Mouse (Mus musculus): Measurements from ENCODE around the gene Chrna10. TPM values are rescaled to one million over a fixed set of nuclear protein-coding genes. Genes with fewer than 3 reads are reported as not detected.
A peak's percentile ranks its signal among the peaks of the same experiment; 100 is the strongest.

Gene Chrna10
- polyA plus RNA-seq, 1 experiment from 2014 or later = not detected

DNA sequence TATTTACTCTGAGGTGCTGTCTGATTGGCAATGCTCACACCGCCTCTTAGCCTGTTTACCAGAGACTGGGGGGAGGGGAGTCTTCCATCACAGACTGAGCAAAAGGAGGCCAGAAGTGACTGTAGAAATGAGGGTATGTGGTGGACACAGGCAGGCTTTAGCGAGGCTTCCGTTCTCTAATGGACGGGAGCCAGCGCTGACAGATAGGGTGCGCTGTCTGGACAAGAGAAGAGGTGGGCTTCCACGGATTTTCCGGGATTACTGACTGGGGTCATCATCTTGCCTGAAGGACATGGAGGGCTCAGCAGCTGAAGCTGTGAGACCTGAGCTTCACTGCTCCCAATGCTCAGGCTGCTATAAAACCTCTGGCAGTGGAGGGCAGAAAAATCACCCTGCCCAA, 14.4 kb downstream of the Chrna10 start:
- no peak overlapping the region for H3K4me2 ChIP-seq (ENCODE audit: low read length)
- no peaks in the 10 kb centered on the region for H3K9me3 ChIP-seq (ENCODE audit: control insufficient read depth, low read length)
- no peaks in the 10 kb centered on the region for H3K27me3 ChIP-seq (ENCODE audit: control insufficient read depth, insufficient read depth, low read length)
- no peaks in the 10 kb centered on the region for H3K36me3 ChIP-seq (ENCODE audit: control insufficient read depth, insufficient read depth, low read length)
- peaks cover 39 to 43% of the 10 kb centered on the region in 2 experiments for H3K4me1 ChIP-seq (ENCODE audit: control insufficient read depth in 2 of 2, insufficient read depth in 2 of 2, low read length in 2 of 2)
- WGBS = 41% methylated on average over 8 of the region's 8 CpGs
- no peak overlapping the region for H3K4me3 ChIP-seq (ENCODE audit: control insufficient read depth in 1 of 2, insufficient read depth in 1 of 2, low read depth in 1 of 2, low read length in 2 of 2)
- H3K9ac ChIP-seq (ENCODE audit: low read length) = no peak overlapping the region; the same call in 1 of the 2 replicates
- H3K27ac ChIP-seq (replicated peaks in 1 of 2; ENCODE audit: control insufficient read depth in 1 of 2, insufficient read depth in 1 of 2, low read depth in 2 of 2, low read length in 2 of 2) = no peak overlapping the region; a peak in 1 of 4 replicates
- no peak for ATAC-seq (ENCODE audit: insufficient number of reproducible peaks, insufficient read depth, low FRiP score, low read depth)

- H3K9me3 ChIP-seq (ENCODE audit: control insufficient read depth, low read length) = no peaks in the 10 kb centered on the region
- H3K4me2 ChIP-seq (ENCODE audit: low read length) = peak within 1 kb of the TSS; percentile 75
- peak within 1 kb of the TSS in 1 of 2 experiments; percentile 24; a peak in 1 of 4 replicates for H3K27ac ChIP-seq (replicated peaks in 1 of 2; ENCODE audit: control insufficient read depth in 1 of 2, insufficient read depth in 1 of 2, low read depth in 2 of 2, low read length in 2 of 2)
- no peaks in the 10 kb centered on the region for H3K36me3 ChIP-seq (ENCODE audit: control insufficient read depth, insufficient read depth, low read length)
- no peaks in the 10 kb centered on the region for H3K27me3 ChIP-seq (ENCODE audit: control insufficient read depth, insufficient read depth, low read length)
- H3K4me1 ChIP-seq (ENCODE audit: control insufficient read depth in 2 of 2, insufficient read depth in 2 of 2, low read length in 2 of 2) = peaks cover 32 to 35% of the 10 kb centered on the region in 2 experiments
- 0 out of 4 replicates have a peak within 1 kb of the TSS, but pooled peaks of 1 of the 2 experiments have one; percentile 30 for H3K4me3 ChIP-seq (ENCODE audit: control insufficient read depth in 1 of 2, insufficient read depth in 1 of 2, low read depth in 1 of 2, low read length in 2 of 2)
- 40% methylated on average over 5 of the region's 5 CpGs for WGBS
- no peak for ATAC-seq (ENCODE audit: insufficient number of reproducible peaks, insufficient read depth, low FRiP score, low read depth)
- H3K9ac ChIP-seq (ENCODE audit: low read length) = peak within 1 kb of the TSS; percentile 11; the same call in 1 of the 2 replicates
Observed at GRCm38 (mm10) chr7:102101487-102101886, 15.1 kb downstream of the Chrna10 start, which contains the start of gene Art1. Gene Art1 (plus strand): TSS chr7:102101743.

- Histone ChIP-seq H3K36me3 (ENCODE audit: control insufficient read depth, insufficient read depth, low read length) (0 out of 2 replicates have a peak, but pooled peaks cover 2% of the 10 kb centered on the region), H3K4me1 (ENCODE audit: control insufficient read depth in 2 of 2, insufficient read depth in 2 of 2, low read length in 2 of 2) (peaks cover 29 to 33% of the 10 kb centered on the region in 2 experiments), H3K4me2 (ENCODE audit: low read length) (peak overlapping the region; percentile 75; the same call in 1 of the 2 replicates), H3K9me3 (ENCODE audit: control insufficient read depth, low read length) (no peaks in the 10 kb centered on the region), H3K4me3 (ENCODE audit: control insufficient read depth in 1 of 2, insufficient read depth in 1 of 2, low read depth in 1 of 2, low read length in 2 of 2) (no peak overlapping the region), H3K9ac (ENCODE audit: low read length) (peak overlapping the region; percentile 11; the same call in 1 of the 2 replicates), H3K27me3 (ENCODE audit: control insufficient read depth, insufficient read depth, low read length) (no peaks in the 10 kb centered on the region), H3K27ac (replicated peaks in 1 of 2; ENCODE audit: control insufficient read depth in 1 of 2, insufficient read depth in 1 of 2, low read depth in 2 of 2, low read length in 2 of 2) (0 out of 4 replicates have a peak overlapping the region, but pooled peaks of 1 of the 2 experiments have one; percentile 24)
- 61% methylated on average over 5 of the region's 5 CpGs for WGBS
- no peak for ATAC-seq (ENCODE audit: insufficient number of reproducible peaks, insufficient read depth, low FRiP score, low read depth)
Observed at GRCm38 (mm10) chr7:102100868-102101267, 15.8 kb downstream of the Chrna10 start.

GRCm38 (mm10) chr7:102099760-102100661, 16.6 kb downstream of the Chrna10 start:
- peak overlapping the region; percentile 75 for H3K4me2 ChIP-seq (ENCODE audit: low read length)
- no peaks in the 10 kb centered on the region for H3K9me3 ChIP-seq (ENCODE audit: control insufficient read depth, low read length)
- H3K36me3 ChIP-seq (ENCODE audit: control insufficient read depth, insufficient read depth, low read length) = 0 out of 2 replicates have a peak, but pooled peaks cover 6% of the 10 kb centered on the region
- 2% methylated on average over 30 of the region's 30 CpGs for WGBS
- peak; percentile 54 for ATAC-seq (ENCODE audit: insufficient number of reproducible peaks, insufficient read depth, low FRiP score, low read depth)
- peak overlapping the region; percentile 44 for H3K9ac ChIP-seq (ENCODE audit: low read length)
- H3K4me3 ChIP-seq (ENCODE audit: control insufficient read depth in 1 of 2, insufficient read depth in 1 of 2, low read depth in 1 of 2, low read length in 2 of 2) = peak overlapping the region; percentile 30 to 31
- H3K27me3 ChIP-seq (ENCODE audit: control insufficient read depth, insufficient read depth, low read length) = no peaks in the 10 kb centered on the region
- peak overlapping the region; percentile 2 to 24; a peak in 1 of 4 replicates for H3K27ac ChIP-seq (replicated peaks in 1 of 2; ENCODE audit: control insufficient read depth in 1 of 2, insufficient read depth in 1 of 2, low read depth in 2 of 2, low read length in 2 of 2)
- peaks cover 29 to 33% of the 10 kb centered on the region in 2 experiments for H3K4me1 ChIP-seq (ENCODE audit: control insufficient read depth in 2 of 2, insufficient read depth in 2 of 2, low read length in 2 of 2)

- WGBS = 85% methylated on average over 4 of the region's 4 CpGs
- Histone ChIP-seq H3K4me1 (ENCODE audit: control insufficient read depth in 2 of 2, insufficient read depth in 2 of 2, low read length in 2 of 2) (no peaks in the 10 kb centered on the region), H3K4me2 (ENCODE audit: low read length) (no peak overlapping the region), H3K9ac (ENCODE audit: low read length) (no peak overlapping the region), H3K36me3 (ENCODE audit: control insufficient read depth, insufficient read depth, low read length) (peaks cover 57% of the 10 kb centered on the region), H3K27ac (replicated peaks in 1 of 2; ENCODE audit: control insufficient read depth in 1 of 2, insufficient read depth in 1 of 2, low read depth in 2 of 2, low read length in 2 of 2) (no peak overlapping the region), H3K9me3 (ENCODE audit: control insufficient read depth, low read length) (0 out of 2 replicates have a peak, but pooled peaks cover 5% of the 10 kb centered on the region), H3K27me3 (ENCODE audit: control insufficient read depth, insufficient read depth, low read length) (no peaks in the 10 kb centered on the region), H3K4me3 (ENCODE audit: control insufficient read depth in 1 of 2, insufficient read depth in 1 of 2, low read depth in 1 of 2, low read length in 2 of 2) (no peak overlapping the region)
- ATAC-seq (ENCODE audit: insufficient number of reproducible peaks, insufficient read depth, low FRiP score, low read depth) = no peak
Observed at GRCm38 (mm10) chr7:102087336-102087735, 29.3 kb downstream of the Chrna10 start.

DNA sequence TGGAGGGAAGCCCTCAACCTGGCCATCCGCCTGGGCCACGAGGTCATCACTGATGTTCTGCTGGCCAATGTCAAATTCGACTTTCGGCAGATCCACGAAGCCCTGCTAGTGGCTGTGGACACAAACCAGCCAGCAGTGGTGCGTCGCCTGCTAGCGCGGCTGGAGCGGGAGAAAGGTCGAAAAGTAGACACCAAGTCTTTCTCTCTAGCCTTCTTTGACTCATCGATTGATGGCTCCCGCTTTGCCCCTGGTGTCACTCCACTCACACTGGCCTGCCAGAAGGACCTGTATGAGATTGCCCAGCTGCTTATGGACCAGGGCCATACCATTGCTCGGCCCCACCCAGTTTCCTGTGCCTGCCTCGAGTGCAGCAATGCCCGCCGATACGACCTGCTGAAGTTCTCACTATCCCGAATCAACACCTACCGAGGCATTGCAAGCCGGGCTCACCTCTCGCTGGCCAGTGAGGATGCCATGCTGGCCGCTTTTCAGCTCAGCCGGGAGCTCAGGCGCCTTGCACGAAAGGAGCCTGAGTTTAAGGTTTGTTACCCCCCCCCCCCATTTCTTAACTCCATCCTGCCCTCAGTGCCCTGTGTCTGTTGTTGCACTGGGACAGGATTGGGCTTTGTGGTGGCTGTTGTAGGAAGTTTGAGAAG, 32.5 kb downstream of the Chrna10 start:
- Histone ChIP-seq H3K4me1 (ENCODE audit: control insufficient read depth in 2 of 2, insufficient read depth in 2 of 2, low read length in 2 of 2) (no peaks in the 10 kb centered on the region), H3K27ac (replicated peaks in 1 of 2; ENCODE audit: control insufficient read depth in 1 of 2, insufficient read depth in 1 of 2, low read depth in 2 of 2, low read length in 2 of 2) (no peak overlapping the region), H3K9ac (ENCODE audit: low read length) (no peak overlapping the region), H3K4me3 (ENCODE audit: control insufficient read depth in 1 of 2, insufficient read depth in 1 of 2, low read depth in 1 of 2, low read length in 2 of 2) (no peak overlapping the region), H3K4me2 (ENCODE audit: low read length) (no peak overlapping the region), H3K27me3 (ENCODE audit: control insufficient read depth, insufficient read depth, low read length) (no peaks in the 10 kb centered on the region), H3K36me3 (ENCODE audit: control insufficient read depth, insufficient read depth, low read length) (peaks cover 71% of the 10 kb centered on the region), H3K9me3 (ENCODE audit: control insufficient read depth, low read length) (no peaks in the 10 kb centered on the region)
- WGBS = 84% methylated on average over 26 of the region's 26 CpGs
- no peak for ATAC-seq (ENCODE audit: insufficient number of reproducible peaks, insufficient read depth, low FRiP score, low read depth)

DNA sequence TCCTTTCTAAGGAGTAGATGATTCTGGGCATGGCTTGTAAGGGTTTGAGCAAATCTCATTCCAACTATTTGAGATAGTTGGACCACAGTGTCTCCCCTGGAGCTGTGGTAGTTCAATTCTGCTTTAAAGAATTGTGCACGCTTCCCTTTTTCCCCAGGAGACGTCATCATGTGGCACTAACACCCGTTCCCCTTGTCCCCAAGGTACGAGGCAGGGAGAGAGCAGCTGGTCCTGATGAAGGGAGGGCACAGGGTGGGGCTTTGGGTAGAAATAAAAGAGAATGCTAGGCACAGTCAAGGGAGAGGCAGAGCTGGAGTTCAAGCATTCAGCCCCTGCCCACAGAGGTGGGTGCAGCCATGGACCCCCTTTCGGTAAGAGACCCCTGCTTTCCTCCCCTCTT, 33.8 kb downstream of the Chrna10 start, which contains the start of gene Trpc2:
Trpc2 (plus strand) TSS at position 301 of the 400 bp plus-strand sequence.
- no peak within 1 kb of the TSS for H3K27ac ChIP-seq (replicated peaks in 1 of 2; ENCODE audit: control insufficient read depth in 1 of 2, insufficient read depth in 1 of 2, low read depth in 2 of 2, low read length in 2 of 2)
- no peak within 1 kb of the TSS for H3K9ac ChIP-seq (ENCODE audit: low read length)
- H3K9me3 ChIP-seq (ENCODE audit: control insufficient read depth, low read length) = no peaks in the 10 kb centered on the region
- H3K4me3 ChIP-seq (ENCODE audit: control insufficient read depth in 1 of 2, insufficient read depth in 1 of 2, low read depth in 1 of 2, low read length in 2 of 2) = no peak within 1 kb of the TSS
- H3K4me1 ChIP-seq (ENCODE audit: control insufficient read depth in 2 of 2, insufficient read depth in 2 of 2, low read length in 2 of 2) = no peaks in the 10 kb centered on the region
- no peak for ATAC-seq (ENCODE audit: insufficient number of reproducible peaks, insufficient read depth, low FRiP score, low read depth)
- no peak within 1 kb of the TSS for H3K4me2 ChIP-seq (ENCODE audit: low read length)
- peaks cover 75% of the 10 kb centered on the region for H3K36me3 ChIP-seq (ENCODE audit: control insufficient read depth, insufficient read depth, low read length)
- 82% methylated on average over 5 of the region's 5 CpGs for WGBS
- H3K27me3 ChIP-seq (ENCODE audit: control insufficient read depth, insufficient read depth, low read length) = no peaks in the 10 kb centered on the region

Measured in heart, embryonic 14.5 days (tissue).